Mouse (Mus musculus): ENCODE results near the gene Prkar1a. TPM values are rescaled to one million over a fixed set of nuclear protein-coding genes. Genes with fewer than 3 reads are reported as not detected.

The Prkar1a gene
- total RNA-seq (2021) = 100 to 1,000 TPM; 563 to 569 TPM

DNA sequence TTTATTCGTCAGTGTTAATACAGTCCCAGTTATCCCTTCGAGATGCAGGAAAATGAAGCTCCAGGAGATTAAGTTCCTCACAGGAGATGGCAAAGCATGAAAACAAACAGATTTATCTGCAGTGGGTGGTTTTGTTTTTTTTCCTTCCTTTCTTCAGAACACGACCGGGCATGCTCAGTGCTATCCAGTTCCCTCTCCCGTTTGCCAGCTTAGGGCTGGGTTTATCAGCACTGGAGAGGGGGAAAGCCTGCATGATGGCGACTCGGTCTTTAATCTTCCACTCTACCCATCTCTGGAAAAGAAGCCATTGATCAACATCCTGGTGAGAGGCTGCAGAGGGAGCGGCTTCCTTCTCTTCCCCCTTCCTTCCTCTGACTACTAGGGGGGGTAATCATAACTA is at the start of gene Prkar1a:
Gene Prkar1a, plus strand, starts transcription at position 200 of the 400 bp plus-strand sequence.
- intact Hi-C loops (cut with DNase I) = no loop called here
- no peak for DNase-seq (ENCODE audit: low spot score in 2 of 2)

DNA sequence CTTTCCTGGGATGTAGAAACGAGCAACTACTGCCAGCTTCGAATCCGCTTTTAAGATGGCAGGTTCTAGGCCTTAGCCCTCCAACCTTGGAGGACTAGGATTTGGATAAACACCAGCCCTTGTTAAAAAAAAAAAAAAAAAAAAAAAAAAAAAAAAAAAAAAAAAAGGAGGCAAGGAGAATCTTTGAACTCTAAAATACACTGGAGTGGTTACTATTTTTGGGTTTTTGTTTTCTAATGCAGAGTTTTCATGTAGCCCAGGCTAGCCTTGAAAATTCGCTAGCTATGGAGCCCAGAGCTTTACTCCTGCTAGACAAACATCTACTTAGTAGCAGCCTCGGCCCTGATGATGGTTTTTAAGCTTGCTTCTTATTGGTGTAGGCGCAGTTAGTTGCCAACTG is 41.6 kb upstream of the Prkar1a start:
- intact Hi-C loops (cut with DNase I) = no loop called here
- DNase-seq (ENCODE audit: low spot score in 2 of 2) = no peak

DNA sequence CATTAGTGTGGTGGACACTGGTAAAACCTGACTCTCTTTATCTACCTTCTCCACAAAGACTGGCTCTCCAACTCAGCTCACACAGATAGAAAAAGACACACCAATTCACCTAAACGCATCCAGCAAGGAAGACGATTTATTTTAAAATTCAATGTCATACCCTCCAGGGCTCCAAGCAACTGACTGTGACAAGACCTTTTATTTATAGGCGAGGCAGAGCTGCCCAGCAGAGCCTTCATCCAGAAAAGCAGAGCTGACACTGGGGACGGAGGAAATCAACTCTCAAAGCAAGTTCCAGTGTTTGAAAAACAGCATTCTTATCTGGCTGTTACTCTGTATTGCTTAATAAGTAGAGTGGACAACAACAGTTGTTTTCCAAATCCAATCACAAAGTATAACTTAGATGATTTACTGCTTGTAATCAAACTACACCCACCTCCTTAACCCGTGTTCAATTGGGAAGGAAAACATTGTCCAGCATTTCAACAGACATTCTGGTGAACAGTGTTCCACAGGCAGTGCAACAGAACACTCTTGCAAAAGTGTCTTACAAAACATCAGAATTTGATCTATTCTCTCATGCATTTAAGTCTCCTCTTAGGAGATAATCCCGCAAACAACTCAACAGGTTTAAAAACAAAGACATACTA is 40.1 kb upstream of the Prkar1a start:
- intact Hi-C loops (cut with DNase I) = no loop called here
- no peak for DNase-seq (ENCODE audit: low spot score in 2 of 2)

- DNase-seq (ENCODE audit: low spot score in 2 of 2) = peak in 1 of 2 experiments; percentile 12
- intact Hi-C loops (cut with DNase I) = loop anchor here (5.0 to 10.0 kb wide), 3 partner anchors 42 to 295 kb away; partner anchors contain the start of genes Arsg and Slc16a6
Observed at GRCm38 (mm10) chr11:109610046-109610794, 39.0 kb upstream of the Prkar1a start.

- intact Hi-C loops (cut with DNase I) = loop anchor here (5.0 to 10.0 kb wide), 3 partner anchors 41 to 296 kb away; partner anchors contain the start of genes Arsg and Slc16a6
- peak in 1 of 2 experiments; percentile 9 for DNase-seq (ENCODE audit: low spot score in 2 of 2)
Observed at GRCm38 (mm10) chr11:109610795-109611302, 38.4 kb upstream of the Prkar1a start.

- DNase-seq (ENCODE audit: low spot score in 2 of 2) = peak; percentile 97
- intact Hi-C loops (cut with DNase I) = loop anchor here (5.0 to 10.0 kb wide), 3 partner anchors 41 to 297 kb away; partner anchors contain the start of genes Arsg and Slc16a6
Observed at GRCm38 (mm10) chr11:109611303-109612149, 37.7 kb upstream of the Prkar1a start, which contains the start of gene Wipi1. TSS of gene Wipi1 (minus strand) at chr11:109611967.

DNA sequence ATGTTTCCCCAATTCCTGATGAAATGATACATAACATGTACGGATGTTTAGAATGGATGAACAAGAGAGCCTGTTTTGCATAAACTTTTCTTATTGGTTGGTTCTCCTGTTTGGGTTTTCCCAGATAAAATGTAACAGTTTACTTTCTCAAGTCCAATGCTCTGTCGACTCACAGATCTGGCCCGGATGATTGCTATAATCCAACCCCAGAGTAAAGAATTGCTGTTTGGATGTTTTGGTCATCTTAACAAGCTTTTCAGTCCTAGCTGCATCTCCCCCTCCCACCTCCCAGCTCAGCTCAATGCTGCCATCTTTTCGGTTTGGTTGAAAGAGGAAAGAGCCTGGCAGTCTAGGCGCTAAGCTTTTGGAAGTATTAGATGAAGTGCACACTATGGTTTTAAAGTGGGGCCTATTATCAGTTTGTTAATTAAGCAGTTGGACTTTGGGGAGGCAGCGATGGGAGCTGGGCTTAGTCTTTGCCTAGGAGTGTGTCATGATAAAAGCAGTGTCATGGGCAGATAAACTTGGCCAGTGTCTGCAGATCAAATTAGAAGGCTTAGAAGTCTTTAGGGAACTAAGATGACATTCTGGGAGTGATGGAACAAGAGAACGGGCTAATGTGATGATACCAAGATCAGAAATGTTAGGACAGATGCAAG is 36.2 kb upstream of the Prkar1a start:
- intact Hi-C loops (cut with DNase I) = loop anchor here (5.0 to 10.0 kb wide), 3 partner anchors 39 to 298 kb away; partner anchors contain the start of genes Arsg and Slc16a6
- DNase-seq (ENCODE audit: low spot score in 2 of 2) = no peak

- intact Hi-C loops (cut with DNase I) = loop anchor here (10.0 kb wide), 1 partner anchor 300 kb away; no protein-coding TSS in a partner anchor
- DNase-seq (ENCODE audit: low spot score in 2 of 2) = no peak
Observed at GRCm38 (mm10) chr11:109615286-109615685, 33.9 kb upstream of the Prkar1a start.

GRCm38 (mm10) chr11:109616352-109616751 is 32.9 kb upstream of the Prkar1a start:
- intact Hi-C loops (cut with DNase I) = loop anchor here (10.0 kb wide), 1 partner anchor 302 kb away; no protein-coding TSS in a partner anchor
- DNase-seq (ENCODE audit: low spot score in 2 of 2) = no peak

- DNase-seq (ENCODE audit: low spot score in 2 of 2) = no peak
- intact Hi-C loops (cut with DNase I) = loop anchor here (10.0 kb wide), 1 partner anchor 302 kb away; no protein-coding TSS in a partner anchor
Observed at GRCm38 (mm10) chr11:109616766-109617165, 32.4 kb upstream of the Prkar1a start.

- DNase-seq (ENCODE audit: low spot score in 2 of 2) = peak; percentile 12 to 35
- intact Hi-C loops (cut with DNase I) = loop anchor here (10.0 kb wide), 1 partner anchor 304 kb away; no protein-coding TSS in a partner anchor
Observed at GRCm38 (mm10) chr11:109619055-109619454, 30.1 kb upstream of the Prkar1a start.

DNA sequence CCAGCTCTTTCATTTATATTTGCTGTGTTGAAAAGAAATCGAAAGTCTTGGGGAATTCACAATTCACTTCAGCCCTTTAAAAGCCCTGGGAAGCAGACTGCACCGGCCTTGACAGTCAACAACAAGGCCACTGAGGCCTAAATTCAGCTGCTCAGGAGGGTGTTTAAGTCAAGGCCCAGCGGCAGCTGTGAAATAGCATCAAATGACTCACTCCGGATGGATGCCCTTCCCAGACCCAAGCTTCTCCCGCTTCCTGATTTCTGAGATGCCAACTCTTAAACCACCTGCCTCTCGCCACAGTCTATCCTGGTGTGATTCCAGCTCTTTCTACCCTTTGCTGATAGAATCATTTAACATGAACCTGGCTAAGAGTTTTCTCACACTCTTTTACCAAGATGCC is 28.8 kb upstream of the Prkar1a start:
- intact Hi-C loops (cut with DNase I) = no loop called here
- DNase-seq (ENCODE audit: low spot score in 2 of 2) = no peak

- peak; percentile 32 to 44 for DNase-seq (ENCODE audit: low spot score in 2 of 2)
- intact Hi-C loops (cut with DNase I) = no loop called here
Observed at GRCm38 (mm10) chr11:109621183-109621582, 28.0 kb upstream of the Prkar1a start.

GRCm38 (mm10) chr11:109622518-109623037 is 26.6 kb upstream of the Prkar1a start:
- DNase-seq (ENCODE audit: low spot score in 2 of 2) = no peak
- intact Hi-C loops (cut with DNase I) = no loop called here

GRCm38 (mm10) chr11:109623238-109623637 is 26.0 kb upstream of the Prkar1a start:
- DNase-seq (ENCODE audit: low spot score in 2 of 2) = no peak
- intact Hi-C loops (cut with DNase I) = no loop called here

DNA sequence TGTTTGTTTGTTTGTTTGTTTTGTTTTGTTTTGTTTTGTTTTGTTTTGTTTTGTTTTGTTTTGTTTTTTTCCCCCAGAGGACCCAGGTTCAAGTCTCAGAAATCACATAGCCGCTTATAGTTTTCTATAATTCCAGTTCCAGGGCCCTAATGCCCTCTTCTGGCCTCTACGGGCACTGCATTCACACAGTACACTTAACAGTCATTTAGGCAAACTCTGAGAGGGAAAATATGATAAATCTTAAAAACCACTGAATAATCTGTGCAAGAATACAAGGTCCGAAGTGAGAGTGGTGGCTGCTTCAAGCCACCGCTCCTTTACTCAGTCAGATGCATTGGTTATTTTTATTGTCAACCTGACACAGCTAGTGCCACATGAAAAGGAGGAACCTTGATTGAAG is 21.6 kb upstream of the Prkar1a start:
- intact Hi-C loops (cut with DNase I) = no loop called here
- no peak for DNase-seq (ENCODE audit: low spot score in 2 of 2)

DNA sequence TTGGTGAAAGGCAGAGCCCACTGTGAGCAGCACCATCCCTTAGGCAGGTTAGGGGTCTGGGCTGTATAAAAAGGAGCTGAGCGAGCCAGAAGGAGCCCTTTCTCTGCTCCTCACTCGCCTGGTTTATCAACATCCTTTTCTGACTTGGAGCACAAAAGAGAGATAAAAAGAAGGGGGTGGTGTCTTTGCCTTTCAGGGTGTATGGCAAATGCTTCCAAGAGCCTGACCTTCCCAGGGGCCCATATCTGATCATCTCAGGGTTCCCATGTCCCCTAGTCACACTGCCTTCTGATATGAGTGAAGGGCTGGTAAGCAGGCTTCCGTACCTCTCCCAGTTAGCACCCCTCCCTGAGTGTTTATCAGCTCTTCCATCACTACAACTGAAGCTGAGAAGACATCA is 21.1 kb upstream of the Prkar1a start:
- no peak for DNase-seq (ENCODE audit: low spot score in 2 of 2)
- intact Hi-C loops (cut with DNase I) = no loop called here

- intact Hi-C loops (cut with DNase I) = no loop called here
- DNase-seq (ENCODE audit: low spot score in 2 of 2) = no peak
Observed at GRCm38 (mm10) chr11:109629021-109629521, 20.1 kb upstream of the Prkar1a start.
